Mouse (Mus musculus): ENCODE results near the gene Rhox9.
"Not testable (repeated sequence)": the region's sequence is repeated elsewhere in the genome, so short reads cannot be mapped to it uniquely, and the experiment has no call there.

The Rhox9 gene

DNA sequence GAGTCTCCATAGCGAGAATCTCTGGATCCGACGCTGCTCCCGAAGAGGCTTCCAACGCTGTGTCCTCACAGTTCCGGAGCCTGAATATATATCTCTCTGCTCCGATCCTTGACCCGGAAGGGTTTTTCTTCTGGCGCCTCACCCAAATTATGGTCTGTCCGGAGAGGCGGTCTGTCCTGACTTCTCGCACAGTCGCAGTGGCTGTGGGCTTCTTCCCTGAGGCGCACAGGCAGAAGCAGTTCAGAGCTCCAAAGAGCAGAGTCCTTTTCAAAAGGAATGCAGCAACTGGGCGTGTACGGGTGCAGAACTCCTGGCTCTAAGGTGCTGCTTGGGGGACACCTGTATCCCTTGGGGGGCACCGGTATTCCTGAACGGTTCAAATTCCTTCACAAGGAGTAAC is at the start of gene Rhox9:
Gene Rhox9 (minus strand): TSS at position 101 of the 400 bp plus-strand sequence.
- DNase-seq: not testable (repeated sequence)

DNA sequence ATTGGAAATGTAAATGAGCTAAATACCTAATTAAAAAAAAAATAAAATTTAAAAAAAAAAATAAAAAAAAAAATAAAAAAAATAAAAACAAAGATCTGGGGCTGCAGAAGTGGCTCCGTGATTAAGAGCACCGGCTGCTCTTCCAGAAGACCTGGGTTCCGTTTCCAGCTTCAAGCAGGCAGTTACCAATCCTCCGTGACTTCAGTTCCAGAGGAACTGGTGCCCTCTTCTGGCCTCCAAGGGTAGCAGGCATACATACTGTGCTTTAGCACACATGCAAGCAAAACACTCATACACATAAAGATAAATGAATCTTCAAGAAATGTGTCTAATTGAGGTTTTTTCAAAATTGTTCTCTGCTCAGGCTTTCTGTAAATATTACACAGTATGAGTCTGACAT is 14.7 kb upstream of the Rhox9 start:
- no peak for DNase-seq

DNA sequence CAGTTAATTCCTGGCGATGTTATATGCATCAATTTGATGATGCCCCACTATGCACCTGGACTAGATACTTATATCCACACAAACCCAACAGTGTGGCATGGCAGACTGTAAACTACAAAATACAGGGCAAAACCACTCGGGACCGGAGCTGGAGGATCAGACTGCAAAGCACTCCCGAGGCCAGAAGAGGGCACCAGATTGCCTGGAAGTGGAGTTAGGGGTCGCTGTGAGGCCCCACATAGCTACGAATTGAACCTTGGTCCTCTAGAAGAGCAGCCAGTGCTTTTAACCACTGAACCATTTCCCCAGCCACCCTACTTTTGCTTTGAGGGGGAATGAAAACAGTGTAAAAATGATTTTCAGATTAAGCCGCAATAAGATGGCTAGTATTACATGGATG is 7.0 kb upstream of the Rhox9 start:
- DNase-seq: no peak

DNA sequence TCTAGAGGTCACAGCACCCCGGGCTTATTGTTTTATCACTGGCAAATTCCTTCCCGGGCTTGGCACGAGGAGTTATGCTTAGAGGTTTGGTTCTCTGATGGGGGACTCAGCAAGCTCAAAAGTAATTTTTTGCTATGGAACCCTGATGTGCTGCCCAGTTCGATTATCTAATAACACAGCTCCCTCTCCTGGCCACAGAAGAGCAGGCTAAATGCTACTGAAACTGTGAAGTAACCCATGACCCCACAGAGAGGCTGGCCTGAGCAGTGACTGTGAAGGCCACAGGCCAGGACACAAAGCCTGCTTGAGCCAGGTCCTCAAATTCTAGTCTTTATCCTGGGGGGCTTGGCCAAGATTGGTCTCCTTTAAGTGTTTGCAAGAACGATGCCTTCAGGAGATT is 2.2 kb upstream of the Rhox9 start:
- no peak for DNase-seq

DNA sequence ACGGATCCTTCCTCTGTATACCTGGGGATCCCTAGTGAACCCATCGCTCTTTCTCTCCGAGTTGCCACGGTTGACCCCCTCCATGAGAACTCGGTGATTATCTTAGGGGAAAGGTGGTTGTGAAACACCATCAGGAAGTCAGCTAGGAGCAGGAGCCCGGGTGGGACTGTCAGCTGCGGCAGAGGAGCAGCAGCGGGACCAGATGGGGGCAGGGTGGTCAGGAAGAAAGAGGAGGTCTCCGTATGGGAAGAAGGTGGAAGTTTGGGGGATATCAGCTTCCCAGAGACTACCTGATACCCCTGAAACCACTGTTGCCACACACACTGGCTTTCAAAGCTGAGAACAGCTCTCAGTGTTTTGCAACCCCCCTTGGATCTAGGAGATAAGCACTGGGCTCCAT is 4.4 kb downstream of the Rhox9 start, which contains the start of gene Rhox7b:
Gene Rhox7b (minus strand): TSS at position 101 of the 400 bp plus-strand sequence.
- DNase-seq: not testable (repeated sequence)

DNA sequence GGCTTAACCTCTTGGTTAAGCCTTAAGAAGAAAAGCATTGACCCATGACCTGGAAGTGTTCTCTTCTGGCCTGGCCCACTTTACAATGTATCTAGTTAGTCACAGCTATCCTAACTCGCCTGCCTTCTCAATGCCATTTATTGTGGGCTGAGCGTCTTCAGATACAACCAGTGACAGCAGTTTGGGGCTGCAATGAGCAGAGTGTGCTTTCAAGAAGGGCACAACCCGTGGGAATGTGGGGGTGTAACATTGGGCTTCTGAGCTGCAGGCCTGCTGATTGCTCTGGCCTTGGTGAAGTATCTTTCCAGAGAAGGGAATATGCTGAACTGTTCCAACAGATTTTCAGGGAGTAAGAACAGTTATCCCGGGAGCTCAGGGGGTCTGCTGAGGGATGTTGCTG is 22.7 kb downstream of the Rhox9 start, which contains the start of gene Rhox8:
Gene Rhox8 (minus strand): TSS at position 101 of the 400 bp plus-strand sequence.
- no peak for DNase-seq

DNA sequence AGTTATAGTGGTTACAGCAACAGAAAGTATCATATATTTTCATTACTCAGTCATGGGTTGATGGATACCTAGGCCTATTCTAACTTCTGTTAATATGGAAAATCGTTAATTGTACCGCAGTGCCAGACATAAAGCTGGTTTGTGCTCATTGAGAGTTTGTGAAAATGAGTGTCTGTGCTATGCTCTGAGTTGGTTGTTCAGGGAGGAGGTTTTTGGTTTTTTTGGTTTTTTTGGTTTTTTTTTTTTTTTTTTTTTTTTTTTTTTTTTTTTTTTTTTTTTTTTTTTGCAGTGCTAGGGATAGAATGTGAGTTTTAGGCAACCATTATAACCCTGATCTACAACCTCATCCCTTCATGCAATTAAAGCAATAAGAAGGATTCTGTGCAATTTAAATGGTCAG is 29.9 kb downstream of the Rhox9 start:
- DNase-seq: no peak
